Mouse (Mus musculus) gastrocnemius, postnatal 10 days (tissue): ENCODE measurements around the gene Trmt1l. TPM values are rescaled to one million over a fixed set of nuclear protein-coding genes. Genes with fewer than 3 reads are reported as not detected.
A peak's percentile ranks its signal among the peaks of the same experiment; 100 is the strongest.

ENCODE experiments used
- DNase-seq: peaks from one replicate; pipeline ENCODE4 v3.0.0; 2021; ENCODE audit warnings: mixed read lengths
- microRNA-seq, 2 experiments: library from miRNA; unstranded; fragments of <30 nt; microRNA quantifications; one replicate each; pipeline ENCODE4 v1.2.0; 2021
- total RNA-seq, 2 experiments: library from RNA; stranded (reverse); gene quantifications; 2 replicates each; pipeline ENCODE4 v1.2.3; 2021

Gene Trmt1l
- total RNA-seq, 2 experiments from 2014 or later: 10.0 to 14.0 TPM

DNA sequence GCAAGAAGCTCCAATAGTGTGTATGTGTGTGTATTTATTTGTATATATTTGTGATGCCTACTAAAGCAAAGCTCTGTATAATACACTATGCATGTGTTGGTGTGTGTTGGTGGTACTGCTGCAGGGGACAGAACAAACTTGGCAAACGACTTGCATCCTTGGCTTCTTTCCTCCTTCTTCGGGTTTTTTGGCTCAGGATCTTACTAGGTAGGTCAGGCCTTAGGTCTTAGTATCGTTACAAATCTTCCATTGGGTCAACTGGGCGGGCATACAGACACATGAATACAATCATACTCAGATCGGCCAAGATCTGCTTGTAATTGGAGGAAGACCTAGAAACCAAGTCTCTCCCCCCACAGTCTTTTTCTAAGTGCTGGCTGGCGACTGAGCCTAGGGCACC, 66.4 kb downstream of the Trmt1l start:
- no peak for DNase-seq

DNA sequence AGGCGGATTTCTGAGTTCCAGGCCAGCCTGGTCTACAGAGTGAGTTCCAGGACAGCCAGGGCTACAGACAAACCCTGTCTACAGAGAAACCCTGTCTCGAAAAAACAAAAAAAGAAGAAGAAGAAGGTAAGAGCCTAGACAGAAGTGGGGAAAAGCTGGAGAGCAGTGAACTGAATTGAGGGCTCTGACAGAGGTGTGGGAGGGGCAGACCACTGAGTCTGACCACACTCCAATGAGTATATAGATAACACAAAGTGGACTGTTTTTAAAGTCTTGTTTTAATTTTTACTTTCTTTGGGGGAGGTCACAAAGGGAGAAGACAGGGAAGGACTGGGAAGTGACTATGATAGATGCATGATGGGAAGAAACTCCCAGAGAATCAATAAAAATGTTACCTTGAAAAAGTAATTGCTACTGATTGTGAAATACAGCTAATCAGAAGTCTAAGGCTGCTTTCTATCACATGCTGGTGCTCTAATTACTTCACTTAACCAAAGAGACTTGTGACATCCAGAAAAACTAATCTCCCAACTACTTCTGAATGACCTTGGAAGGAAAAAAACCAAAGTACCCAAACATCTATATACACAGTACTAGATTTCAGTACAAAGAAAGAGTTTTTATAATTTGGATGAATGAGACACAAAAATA, 67.4 kb downstream of the Trmt1l start:
- no peak for DNase-seq

DNA sequence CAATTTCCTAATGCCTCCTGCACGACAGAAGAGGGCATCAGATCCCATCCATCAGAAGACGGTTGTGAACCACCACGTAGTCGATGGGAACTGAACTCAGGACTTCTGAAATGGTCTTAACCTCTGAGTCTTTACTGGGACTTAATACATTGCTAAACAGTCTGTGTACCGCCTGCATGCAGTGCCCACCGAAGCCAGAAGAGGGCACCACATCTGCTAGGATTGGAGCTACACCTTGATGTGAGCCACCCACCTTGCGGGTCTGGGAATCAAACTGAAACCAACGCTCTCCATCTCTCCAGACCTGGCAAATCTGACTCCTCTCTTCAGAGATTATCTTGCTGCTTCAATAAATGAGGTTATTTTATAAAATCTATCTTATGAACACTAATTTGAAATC, 68.7 kb downstream of the Trmt1l start:
- DNase-seq: peak; percentile 44

DNA sequence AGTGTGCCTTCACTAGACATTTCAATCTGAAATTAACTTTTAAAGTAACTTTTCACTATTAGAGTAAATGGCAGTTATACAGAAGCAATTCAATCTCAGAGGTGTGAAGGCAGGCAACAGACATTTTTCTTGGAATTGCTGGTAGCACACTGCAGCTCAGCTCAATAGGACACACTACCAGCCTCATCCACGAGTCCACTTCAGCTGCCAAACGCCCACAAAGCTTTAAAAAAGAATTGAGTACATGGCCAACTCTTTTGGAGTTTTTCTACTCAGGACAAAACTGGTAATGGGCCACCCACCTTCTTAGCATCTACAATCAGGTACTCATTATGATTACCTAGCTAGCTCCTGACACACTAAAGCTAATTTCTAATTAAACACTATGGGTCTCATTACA, 69.6 kb downstream of the Trmt1l start:
- DNase-seq: no peak

DNA sequence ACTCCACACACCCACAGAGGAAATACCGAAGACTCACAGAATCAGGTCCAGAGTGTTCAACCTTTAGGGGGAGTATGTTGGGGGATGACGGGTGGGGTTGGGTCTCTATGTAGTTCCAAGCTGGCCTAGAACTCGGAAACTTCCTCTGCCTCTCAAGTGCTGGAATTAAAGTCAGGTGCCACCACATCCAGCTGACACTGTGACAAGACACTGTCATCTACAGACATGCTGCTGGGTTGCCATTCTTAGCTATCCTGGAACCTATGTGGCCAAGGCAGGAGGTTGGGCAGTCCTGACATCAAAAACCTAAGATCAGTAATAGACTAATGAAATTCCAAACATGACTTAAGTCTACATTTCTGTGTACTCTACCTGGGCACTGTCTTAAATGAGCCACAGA, 70.0 kb downstream of the Trmt1l start:
- DNase-seq: no peak

DNA sequence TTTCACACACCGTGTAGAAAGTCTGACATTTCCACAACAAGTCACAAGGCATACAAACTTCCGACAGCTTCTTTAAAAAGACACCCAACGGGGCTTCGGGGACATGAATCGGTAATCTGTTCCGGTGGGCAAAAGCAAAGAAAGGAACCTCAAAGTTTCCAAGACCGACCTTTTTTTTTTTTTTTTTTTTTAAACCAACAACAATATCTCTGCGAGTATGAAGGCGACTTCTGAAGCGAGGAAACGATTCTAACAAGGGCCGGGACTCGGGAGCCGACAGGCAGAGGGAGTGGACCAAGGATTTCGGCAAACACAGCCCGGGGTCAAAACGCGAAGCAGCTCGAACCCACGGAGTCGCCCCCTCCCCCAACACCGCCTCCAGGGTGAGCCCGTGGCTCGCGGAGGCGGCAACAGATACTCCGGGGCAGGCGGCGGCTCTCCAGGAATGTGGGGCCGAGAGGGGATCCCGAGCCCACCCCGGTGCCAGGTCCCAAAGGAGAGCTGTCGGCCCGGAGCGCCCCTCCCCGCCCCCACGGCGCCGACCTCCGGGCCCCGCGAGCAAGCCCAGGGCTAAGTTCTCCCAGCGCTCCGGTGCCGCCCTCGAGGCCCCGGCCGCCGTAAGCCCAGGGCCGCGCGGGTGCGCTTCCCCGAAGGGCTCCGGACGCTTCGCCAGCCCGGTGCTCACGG, 71.6 kb downstream of the Trmt1l start:
- DNase-seq: peak; percentile 62

DNA sequence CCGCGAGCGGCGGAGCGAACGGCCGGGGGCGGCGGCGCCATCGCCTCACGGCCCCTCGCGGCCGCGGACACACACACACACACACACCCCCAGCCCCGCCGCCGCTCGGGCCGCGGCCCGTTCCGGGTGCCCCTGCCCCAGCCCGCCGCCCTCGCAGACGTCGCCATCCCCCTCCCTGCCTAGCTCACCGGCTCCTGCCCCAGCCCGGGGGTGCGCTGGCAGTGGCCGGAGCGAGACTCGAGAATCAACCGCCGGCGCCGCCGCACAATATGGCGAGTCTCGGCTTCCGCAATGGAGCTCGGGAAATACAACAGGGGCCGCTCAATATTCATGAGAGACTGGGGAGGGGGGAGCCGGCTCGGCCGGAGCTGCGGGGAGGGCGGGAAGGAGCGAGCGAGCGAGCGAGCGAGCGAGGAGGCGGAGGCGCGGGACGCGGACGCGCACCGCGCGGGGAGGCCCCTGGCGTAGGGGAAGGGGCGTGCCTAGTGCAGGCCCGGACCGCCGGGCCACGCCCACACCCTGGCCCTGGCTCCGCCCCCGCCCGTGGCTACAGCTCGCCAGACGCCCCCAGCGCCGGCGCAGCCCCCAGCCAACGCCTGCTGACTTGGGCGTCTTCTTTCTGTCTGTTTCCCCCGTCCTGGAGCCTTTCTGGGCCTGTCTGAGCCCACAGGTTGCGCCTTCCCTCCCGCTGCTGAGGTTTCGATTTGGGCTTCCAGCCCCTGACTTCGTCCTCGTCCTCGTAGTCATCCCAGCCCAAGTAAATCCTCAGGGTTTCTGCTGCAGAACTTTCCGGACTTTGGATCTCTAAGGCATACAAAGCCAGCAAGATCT, 72.4 kb downstream of the Trmt1l start, which contains the start of gene Rnf2:
TSS of gene Rnf2 (minus strand) at position 425 of the 831 bp plus-strand sequence.
- peak; percentile 97 for DNase-seq

Small RNA genes within 50 kb of the gene (microRNA-seq; reads per million reads assigned to microRNA genes)
- 0 reads per million in 2 experiments for gene Mir7682

Other genes starting within 250 kb of the Trmt1l start
- gene Gm47985, start 246.0 kb upstream of the Trmt1l start, total RNA-seq: under 1 TPM in 1 of 2 experiments, not detected in 1; 0.16 TPM
- gene Gm8947, start 236.2 kb upstream of the Trmt1l start, total RNA-seq: not detected
- gene Gm47995, start 230.1 kb upstream of the Trmt1l start, total RNA-seq: not detected
- not detected for gene 3110040M04Rik, start 224.4 kb upstream of the Trmt1l start, total RNA-seq
- not detected for gene Gm47996, start 218.4 kb upstream of the Trmt1l start, total RNA-seq
- gene Ivns1abp, start 84.1 kb upstream of the Trmt1l start, total RNA-seq: 100 to 1,000 TPM; 107 to 127 TPM
- gene Swt1, start 87 bp upstream of the Trmt1l start, total RNA-seq: 1 to 10 TPM; 6.2 to 8.6 TPM
- 10 to 100 TPM; 21.6 to 29.0 TPM for gene Rnf2, start 72.4 kb downstream of the Trmt1l start, total RNA-seq
- gene Fam129a, start 142.6 kb downstream of the Trmt1l start, total RNA-seq: 10 to 100 TPM; 35.8 to 45.5 TPM